Mouse (Mus musculus): ENCODE measurements around the gene E030018B13Rik.

The E030018B13Rik gene

GRCm38 (mm10) chr7:63914891-63915290, 1.8 kb upstream of the E030018B13Rik start:
- no peak for DNase-seq (ENCODE audit: extremely low spot score, low spot score)

GRCm38 (mm10) chr7:63917693-63918092, 1.0 kb downstream of the E030018B13Rik start:
- no peak for DNase-seq (ENCODE audit: extremely low spot score, low spot score)

GRCm38 (mm10) chr7:63918771-63919768, 2.4 kb downstream of the E030018B13Rik start:
- DNase-seq (ENCODE audit: extremely low spot score, low spot score) = no peak

GRCm38 (mm10) chr7:63921909-63922562, 5.4 kb downstream of the E030018B13Rik start:
- no peak for DNase-seq (ENCODE audit: extremely low spot score, low spot score)

- DNase-seq (ENCODE audit: extremely low spot score, low spot score) = no peak
Measured at GRCm38 (mm10) chr7:63922571-63922970, 5.9 kb downstream of the E030018B13Rik start.

- no peak for DNase-seq (ENCODE audit: extremely low spot score, low spot score)
Measured at GRCm38 (mm10) chr7:63922975-63923374, 6.3 kb downstream of the E030018B13Rik start.

- DNase-seq (ENCODE audit: extremely low spot score, low spot score) = no peak
Measured at GRCm38 (mm10) chr7:63924151-63924550, 7.5 kb downstream of the E030018B13Rik start.

- no peak for DNase-seq (ENCODE audit: extremely low spot score, low spot score)
Measured at GRCm38 (mm10) chr7:63924747-63925412, 8.2 kb downstream of the E030018B13Rik start.

GRCm38 (mm10) chr7:63925413-63926360, 9.0 kb downstream of the E030018B13Rik start:
- DNase-seq (ENCODE audit: extremely low spot score, low spot score) = no peak

GRCm38 (mm10) chr7:63926492-63926891, 9.8 kb downstream of the E030018B13Rik start:
- no peak for DNase-seq (ENCODE audit: extremely low spot score, low spot score)

GRCm38 (mm10) chr7:63927121-63927520, 10.5 kb downstream of the E030018B13Rik start:
- DNase-seq (ENCODE audit: extremely low spot score, low spot score) = no peak

GRCm38 (mm10) chr7:63929080-63929479, 12.4 kb downstream of the E030018B13Rik start:
- no peak for DNase-seq (ENCODE audit: extremely low spot score, low spot score)

- no peak for DNase-seq (ENCODE audit: extremely low spot score, low spot score)
Measured at GRCm38 (mm10) chr7:63930132-63930531, 13.5 kb downstream of the E030018B13Rik start.

- DNase-seq (ENCODE audit: extremely low spot score, low spot score) = no peak
Measured at GRCm38 (mm10) chr7:63930766-63931165, 14.1 kb downstream of the E030018B13Rik start.

GRCm38 (mm10) chr7:63932461-63932860, 15.8 kb downstream of the E030018B13Rik start:
- no peak for DNase-seq (ENCODE audit: extremely low spot score, low spot score)

GRCm38 (mm10) chr7:63933905-63934304, 17.2 kb downstream of the E030018B13Rik start:
- no peak for DNase-seq (ENCODE audit: extremely low spot score, low spot score)

- no peak for DNase-seq (ENCODE audit: extremely low spot score, low spot score)
Measured at GRCm38 (mm10) chr7:63934530-63934929, 17.9 kb downstream of the E030018B13Rik start.

- peak; percentile 22 for DNase-seq (ENCODE audit: extremely low spot score, low spot score)
Measured at GRCm38 (mm10) chr7:63935809-63936187, 19.1 kb downstream of the E030018B13Rik start.

GRCm38 (mm10) chr7:63936188-63936985, 19.7 kb downstream of the E030018B13Rik start:
- peak; percentile 62 for DNase-seq (ENCODE audit: extremely low spot score, low spot score)

- no peak for DNase-seq (ENCODE audit: extremely low spot score, low spot score)
Measured at GRCm38 (mm10) chr7:63936986-63937235, 20.3 kb downstream of the E030018B13Rik start.
